Mouse (Mus musculus): ENCODE measurements around the gene Tmem69. TPM values are rescaled to one million over a fixed set of nuclear protein-coding genes. Genes with fewer than 3 reads are reported as not detected.

The Tmem69 gene
- 40.6 TPM for polyA plus RNA-seq (2015; fragmentation: Illumina TruSeq; extraction: RNeasy Lipid Tissue Mini Kit (QIAGEN cat#74804); ENCODE audit: insufficient read depth, low replicate concordance)

DNA sequence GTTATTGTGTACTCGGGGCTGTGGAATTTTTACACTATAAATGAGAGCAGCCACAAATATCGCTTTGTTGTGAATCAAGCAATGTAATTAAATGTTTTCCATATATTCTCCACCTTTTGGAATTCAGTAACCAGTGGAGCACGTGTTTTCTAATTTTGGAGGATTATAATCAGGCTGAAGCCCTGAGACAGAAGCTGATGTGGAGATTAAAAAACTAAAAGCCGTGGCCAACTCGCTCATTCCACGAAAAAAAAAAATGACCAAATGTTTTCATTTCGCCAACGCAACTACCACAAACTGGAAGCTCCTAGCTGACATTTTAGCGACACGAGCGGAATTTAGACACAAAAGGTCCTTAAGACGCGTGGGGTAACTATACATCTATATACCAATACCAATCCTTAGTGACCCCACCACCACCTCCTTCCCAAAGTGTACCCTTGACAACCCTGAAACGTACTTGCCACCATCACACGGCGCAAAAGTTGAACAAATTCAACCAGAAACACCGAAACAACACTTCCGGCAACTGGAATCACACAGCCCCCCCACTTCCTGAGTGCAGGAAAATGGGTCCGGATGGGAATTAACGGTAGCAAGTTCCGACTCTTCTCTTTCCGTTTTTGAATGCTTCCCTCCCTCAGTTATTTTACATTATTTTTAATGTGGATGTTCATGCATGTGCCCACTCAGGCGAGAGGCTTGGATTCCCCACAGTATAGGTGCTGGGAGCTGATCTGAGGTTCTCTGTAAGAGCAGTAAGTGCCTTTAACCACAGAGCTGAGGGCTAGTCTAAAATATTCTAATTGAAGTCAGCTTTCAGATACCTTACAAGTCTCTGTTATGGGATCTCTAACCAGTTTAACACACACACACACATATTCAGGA is at the start of gene Tmem69:
TSS of gene Tmem69 (minus strand) at position 524 of the 888 bp plus-strand sequence.

GRCm38 (mm10) chr4:116596379-116596778 is 40.6 kb upstream of the Tmem69 start, which contains the start of gene Ccdc17:
Gene Ccdc17, plus strand, starts transcription at chr4:116596654.

GRCm38 (mm10) chr4:116557306-116558121 is 1.8 kb upstream of the Tmem69 start, which contains the start of gene Gpbp1l1:
Gene Gpbp1l1, plus strand, starts transcription at chr4:116557658.

DNA sequence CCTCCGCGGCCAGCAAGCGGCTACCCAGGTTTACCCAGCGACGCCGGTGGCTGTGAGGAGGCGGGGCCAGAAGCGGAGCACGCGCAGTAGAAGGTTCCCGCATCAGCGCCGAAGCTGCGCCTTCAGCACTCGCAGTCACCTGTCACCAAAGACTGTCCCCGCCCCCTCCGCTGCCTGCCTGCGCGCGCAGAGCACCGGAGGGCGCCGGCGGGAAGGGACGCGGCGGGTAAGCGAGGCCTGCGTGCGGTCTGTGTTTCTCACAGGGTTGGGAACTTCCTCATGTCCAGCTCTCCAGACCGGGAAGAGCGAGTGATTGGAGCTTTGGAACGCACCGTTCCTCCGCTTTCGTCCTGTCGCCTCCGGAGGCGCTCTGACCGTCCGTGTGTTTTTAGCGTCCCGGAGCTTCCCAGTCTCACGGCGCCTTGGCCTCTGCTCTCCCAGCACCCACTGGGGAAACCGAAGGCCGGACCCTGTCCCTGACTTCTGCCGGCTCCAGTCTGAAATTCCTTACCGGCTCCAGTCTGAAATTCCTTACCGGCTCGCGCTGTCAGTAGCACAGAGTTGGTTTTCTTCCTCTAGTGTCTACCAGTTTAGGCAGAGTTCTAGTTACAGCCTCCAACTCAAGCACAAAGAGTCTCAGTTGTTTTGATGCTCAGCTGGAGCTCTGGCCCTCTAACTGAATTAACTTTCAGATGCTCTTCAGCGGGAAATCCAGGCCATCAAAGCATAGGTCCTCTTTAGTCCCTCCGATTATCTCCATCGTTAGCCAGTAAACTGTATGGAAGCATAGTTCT is 48.1 kb downstream of the Tmem69 start, which contains the start of gene Ipp:
TSS of gene Ipp (plus strand) at position 125 of the 794 bp plus-strand sequence.

Other genes starting within 250 kb of the Tmem69 start
- gene Mast2, start 91.8 kb downstream of the Tmem69 start, polyA plus RNA-seq (2015; fragmentation: Illumina TruSeq; extraction: RNeasy Lipid Tissue Mini Kit (QIAGEN cat#74804); ENCODE audit: insufficient read depth, low replicate concordance): 18.8 TPM
- 13.5 TPM for gene Ipp, start 48.4 kb downstream of the Tmem69 start, polyA plus RNA-seq (2015; fragmentation: Illumina TruSeq; extraction: RNeasy Lipid Tissue Mini Kit (QIAGEN cat#74804); ENCODE audit: insufficient read depth, low replicate concordance)
- gene Gpbp1l1, start 1.7 kb upstream of the Tmem69 start, polyA plus RNA-seq (2015; fragmentation: Illumina TruSeq; extraction: RNeasy Lipid Tissue Mini Kit (QIAGEN cat#74804); ENCODE audit: insufficient read depth, low replicate concordance): 156 TPM
- 14.7 TPM for gene Ccdc17, start 40.7 kb upstream of the Tmem69 start, polyA plus RNA-seq (2015; fragmentation: Illumina TruSeq; extraction: RNeasy Lipid Tissue Mini Kit (QIAGEN cat#74804); ENCODE audit: insufficient read depth, low replicate concordance)
- 84.8 TPM for gene Nasp, start 72.0 kb upstream of the Tmem69 start, polyA plus RNA-seq (2015; fragmentation: Illumina TruSeq; extraction: RNeasy Lipid Tissue Mini Kit (QIAGEN cat#74804); ENCODE audit: insufficient read depth, low replicate concordance)
- 291 TPM for gene Akr1a1, start 95.7 kb upstream of the Tmem69 start, polyA plus RNA-seq (2015; fragmentation: Illumina TruSeq; extraction: RNeasy Lipid Tissue Mini Kit (QIAGEN cat#74804); ENCODE audit: insufficient read depth, low replicate concordance)
- gene Prdx1, start 129.6 kb upstream of the Tmem69 start, polyA plus RNA-seq (2015; fragmentation: Illumina TruSeq; extraction: RNeasy Lipid Tissue Mini Kit (QIAGEN cat#74804); ENCODE audit: insufficient read depth, low replicate concordance): 625 TPM
- gene Mmachc, start 152.5 kb upstream of the Tmem69 start, polyA plus RNA-seq (2015; fragmentation: Illumina TruSeq; extraction: RNeasy Lipid Tissue Mini Kit (QIAGEN cat#74804); ENCODE audit: insufficient read depth, low replicate concordance): 11.2 TPM
- 42.6 TPM for gene Ccdc163, start 152.6 kb upstream of the Tmem69 start, polyA plus RNA-seq (2015; fragmentation: Illumina TruSeq; extraction: RNeasy Lipid Tissue Mini Kit (QIAGEN cat#74804); ENCODE audit: insufficient read depth, low replicate concordance)
- gene Tesk2, start 165.0 kb upstream of the Tmem69 start, polyA plus RNA-seq (2015; fragmentation: Illumina TruSeq; extraction: RNeasy Lipid Tissue Mini Kit (QIAGEN cat#74804); ENCODE audit: insufficient read depth, low replicate concordance): 8.6 TPM

All from spleen, adult 10 weeks (tissue).